Mouse (Mus musculus) E14TG2a.4 (cell line): ENCODE measurements around the gene Aqp3.

ENCODE experiments used
- H3K27me3 ChIP-seq: 2 replicates; pipeline ENCODE4 v1.6.1; 2014; ENCODE audit warnings: low read length, control low read depth; ENCODE audit not compliant: insufficient read depth
- H3K36me3 ChIP-seq: 2 replicates; pipeline ENCODE4 v1.6.1; 2014; ENCODE audit warnings: low read length, control low read depth; ENCODE audit not compliant: insufficient read depth
- H3K4me1 ChIP-seq: replicated peaks from 2 replicates; pipeline ENCODE4 v1.6.1; 2014; ENCODE audit warnings: low read depth, low read length, control low read depth
- H3K4me3 ChIP-seq: replicated peaks from 2 replicates; pipeline ENCODE4 v1.5.1; 2014; ENCODE audit warnings: mild to moderate bottlenecking, low read length
- H3K9me3 ChIP-seq: 2 replicates; pipeline ENCODE4 v1.6.1; 2014; ENCODE audit warnings: low read length, control low read depth
- CTCF ChIP-seq: conservative IDR thresholded peaks from 2 replicates; pipeline ENCODE4 v1.5.1; 2014; ENCODE audit warnings: low read length
- NANOG ChIP-seq: IDR thresholded peaks from 2 replicates; pipeline ENCODE4 v1.6.1; 2014; ENCODE audit warnings: borderline replicate concordance, low read length, mixed read lengths
- POU5F1 ChIP-seq: IDR thresholded peaks from 2 replicates; pipeline ENCODE4 v1.6.1; 2014; ENCODE audit warnings: low read length, borderline replicate concordance

The Aqp3 gene

GRCm38 (mm10) chr4:41063894-41064673 lies 33.9 kb downstream of the Aqp3 start:
- Histone ChIP-seq H3K4me1 (peaks cover 44% of the 10 kb centered on the region), H3K4me3 (peak overlapping the region; percentile 62), H3K36me3 (no peaks in the 10 kb centered on the region), H3K9me3 (no peaks in the 10 kb centered on the region), H3K27me3 (no peaks in the 10 kb centered on the region; the same call in 1 of the 2 replicates)
- TF ChIP-seq CTCF (peak; percentile 83), POU5F1 (no peak), NANOG (no peak)

- H3K27me3 ChIP-seq = no peaks in the 10 kb centered on the region; the same call in 1 of the 2 replicates
- no peaks in the 10 kb centered on the region for H3K9me3 ChIP-seq
- TF ChIP-seq CTCF (no peak), NANOG (no peak), POU5F1 (no peak)
- 0 out of 2 replicates have a peak overlapping the region, but pooled peaks have one; percentile 62 for H3K4me3 ChIP-seq
- H3K36me3 ChIP-seq = no peaks in the 10 kb centered on the region
- H3K4me1 ChIP-seq = peaks cover 50% of the 10 kb centered on the region
These were observed 34.6 kb downstream of the Aqp3 start for GRCm38 (mm10) chr4:41063351-41063750.

GRCm38 (mm10) chr4:41057361-41057760 lies 40.6 kb downstream of the Aqp3 start:
- TF ChIP-seq NANOG (no peak), CTCF (no peak), POU5F1 (no peak)
- Histone ChIP-seq H3K4me3 (peak overlapping the region; percentile 48), H3K27me3 (no peaks in the 10 kb centered on the region), H3K4me1 (peaks cover 51% of the 10 kb centered on the region), H3K9me3 (no peaks in the 10 kb centered on the region), H3K36me3 (no peaks in the 10 kb centered on the region)

DNA sequence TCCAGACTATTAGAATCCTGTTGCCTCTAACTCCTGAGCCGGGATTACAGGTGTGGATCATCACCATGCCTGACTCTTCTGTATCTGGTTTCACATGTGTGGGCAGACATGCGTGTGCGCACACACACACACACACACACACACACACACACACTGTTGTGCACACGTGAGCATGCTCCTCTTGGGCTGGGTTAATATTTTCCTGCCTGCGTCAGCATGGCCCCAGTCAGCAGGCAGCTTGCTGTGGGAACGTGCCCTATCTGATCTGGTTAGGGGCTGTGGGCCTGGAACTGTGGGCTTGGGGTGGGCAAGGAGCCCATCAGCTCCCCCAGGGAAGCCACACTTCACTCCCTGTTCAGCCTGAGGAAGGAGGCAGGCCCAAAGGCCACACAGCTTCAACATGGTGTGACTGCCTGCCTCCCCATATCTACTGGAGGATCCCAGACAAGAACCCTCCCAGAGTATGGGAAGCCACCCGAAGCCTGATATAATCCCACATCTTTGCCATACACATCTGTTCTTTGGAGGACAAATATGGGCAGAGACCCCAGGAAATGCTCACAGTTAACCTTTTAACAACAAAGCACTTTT lies 41.1 kb downstream of the Aqp3 start:
- Histone ChIP-seq H3K9me3 (no peaks in the 10 kb centered on the region), H3K4me3 (peak overlapping the region; percentile 48), H3K36me3 (no peaks in the 10 kb centered on the region), H3K27me3 (no peaks in the 10 kb centered on the region), H3K4me1 (peaks cover 57% of the 10 kb centered on the region)
- no peak for TF ChIP-seq CTCF
- TF ChIP-seq NANOG = no peak
- no peak for TF ChIP-seq POU5F1

DNA sequence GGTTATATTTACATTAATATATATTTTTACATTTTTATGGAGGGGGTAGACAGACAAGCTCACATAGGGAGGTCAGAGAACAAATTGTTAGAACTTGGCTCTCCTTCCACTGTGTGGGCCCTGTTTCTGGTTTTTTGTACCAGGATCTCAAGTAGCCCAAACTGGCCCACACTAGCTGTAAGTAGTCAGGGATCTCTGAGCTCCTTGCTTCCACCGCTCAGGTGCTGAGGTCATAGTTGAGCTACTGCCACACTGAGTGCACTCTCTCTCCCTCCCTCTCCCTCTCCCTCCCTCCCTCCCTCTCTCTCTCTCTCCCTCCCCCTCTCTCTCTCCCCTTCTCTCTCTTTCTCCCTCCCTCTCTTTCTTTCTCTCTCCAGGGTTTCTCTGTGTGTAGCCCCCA lies 41.7 kb downstream of the Aqp3 start:
- TF ChIP-seq CTCF (no peak), NANOG (no peak), POU5F1 (no peak)

GRCm38 (mm10) chr4:41055111-41055510 lies 42.9 kb downstream of the Aqp3 start:
- no peaks in the 10 kb centered on the region for H3K27me3 ChIP-seq
- peak overlapping the region; percentile 63 for H3K4me3 ChIP-seq
- no peaks in the 10 kb centered on the region for H3K36me3 ChIP-seq
- TF ChIP-seq POU5F1 (no peak), CTCF (no peak), NANOG (no peak)
- no peaks in the 10 kb centered on the region for H3K9me3 ChIP-seq
- H3K4me1 ChIP-seq = peaks cover 67% of the 10 kb centered on the region

More for the DNA sequence above, 41.7 kb downstream of the Aqp3 start:
- no peaks in the 10 kb centered on the region for H3K27me3 ChIP-seq
- no peaks in the 10 kb centered on the region for H3K9me3 ChIP-seq
- no peak overlapping the region for H3K4me3 ChIP-seq
- peaks cover 61% of the 10 kb centered on the region for H3K4me1 ChIP-seq
- no peaks in the 10 kb centered on the region for H3K36me3 ChIP-seq

GRCm38 (mm10) chr4:41051781-41052180 lies 46.2 kb downstream of the Aqp3 start:
- H3K27me3 ChIP-seq = no peaks in the 10 kb centered on the region
- peak overlapping the region; percentile 57 for H3K4me3 ChIP-seq
- H3K9me3 ChIP-seq = no peaks in the 10 kb centered on the region
- TF ChIP-seq NANOG (no peak), CTCF (peak; percentile 29), POU5F1 (no peak)
- H3K4me1 ChIP-seq = peaks cover 64% of the 10 kb centered on the region
- no peaks in the 10 kb centered on the region for H3K36me3 ChIP-seq

GRCm38 (mm10) chr4:41050726-41051675 lies 47.0 kb downstream of the Aqp3 start:
- no peaks in the 10 kb centered on the region for H3K27me3 ChIP-seq
- no peaks in the 10 kb centered on the region for H3K36me3 ChIP-seq
- H3K4me1 ChIP-seq = peaks cover 58% of the 10 kb centered on the region
- TF ChIP-seq CTCF (peak; percentile 78), POU5F1 (no peak)
- H3K4me3 ChIP-seq = peak overlapping the region; percentile 50
- H3K9me3 ChIP-seq = no peaks in the 10 kb centered on the region
